Mouse (Mus musculus) hindbrain, embryonic 14.5 days (tissue): ENCODE data around the gene Ptgr2. TPM values are rescaled to one million over a fixed set of nuclear protein-coding genes. Genes with fewer than 3 reads are reported as not detected.
"Not testable (repeated sequence)": the region's sequence is repeated elsewhere in the genome, so short reads cannot be mapped to it uniquely, and the experiment has no call there.

ENCODE experiments used
- ATAC-seq: fragments of 200-750 bp; cut with Nextera tagmentation; 2 replicates; pipeline ENCODE4 v1.8.0; 2017; ENCODE audit warnings: moderate number of reproducible peaks, mild to moderate bottlenecking, moderate TSS enrichment, moderate library complexity; ENCODE audit not compliant: low FRiP score
- DNase-seq: peaks from one replicate; pipeline ENCODE4 v3.0.0-alpha.2; 2015; ENCODE audit warnings: low spot score
- H3K27ac ChIP-seq: fragments of 300-500 bp; sonication (generic); 2 replicates; pipeline ENCODE4 v1.5.1; 2014; ENCODE audit warnings: mild to moderate bottlenecking, moderate library complexity
- H3K27me3 ChIP-seq: fragments of 300-500 bp; sonication (generic); 2 replicates; pipeline ENCODE4 v1.6.1; 2014; ENCODE audit warnings: mild to moderate bottlenecking, low read length, mixed read lengths; ENCODE audit not compliant: control insufficient read depth, insufficient read depth
- H3K36me3 ChIP-seq: fragments of 300-500 bp; sonication (generic); replicated peaks from 2 replicates; pipeline ENCODE4 v1.6.1; 2014; ENCODE audit not compliant: control insufficient read depth, insufficient read depth
- H3K4me1 ChIP-seq: fragments of 300-500 bp; sonication (generic); replicated peaks from 2 replicates; pipeline ENCODE4 v1.6.1; 2014; ENCODE audit warnings: antibody characterized with exemption, low read length, mixed read lengths; ENCODE audit not compliant: control insufficient read depth, insufficient read depth
- H3K4me2 ChIP-seq: fragments of 300-500 bp; sonication (generic); replicated peaks from 2 replicates; pipeline ENCODE4 v1.6.1; 2014; ENCODE audit warnings: mild to moderate bottlenecking, moderate library complexity
- H3K4me3 ChIP-seq: fragments of 300-500 bp; sonication (generic); replicated peaks from 2 replicates; pipeline ENCODE4 v1.5.1; 2014; ENCODE audit warnings: mild to moderate bottlenecking, low read length
- H3K9ac ChIP-seq: fragments of 300-500 bp; sonication (generic); 2 replicates; pipeline ENCODE4 v1.6.1; 2014
- H3K9me3 ChIP-seq: fragments of 300-500 bp; sonication (generic); 2 replicates; pipeline ENCODE4 v1.6.1; 2016; ENCODE audit warnings: low read length; ENCODE audit not compliant: control insufficient read depth
- WGBS: fragments of 180-500 bp; shearing (Covaris S2); extraction: QIAGEN DNeasy Blood & Tissue Kit; methylation state at CpG from one replicate; pipeline ENCODE4 v1.1.7; 2014; 5-methylcytosine and 5-hydroxymethylcytosine counted together
- polyA plus RNA-seq: library from polyadenylated mRNA; unstranded; fragments of >200 nt; fragmentation: Nextera tagmentation; extraction: Ambion mirVana; gene quantifications from 2 replicates; pipeline ENCODE4 v1.2.1, GENCODE M21; 2014

Ptgr2 gene
- polyA plus RNA-seq, 1 experiment from 2014 or later = 15.4 TPM

- peaks cover 94% of the 10 kb centered on the region for H3K36me3 ChIP-seq
- 95% methylated on average over 11 of the region's 11 CpGs for WGBS
- no peak overlapping the region for H3K4me3 ChIP-seq
- H3K27ac ChIP-seq = no peak overlapping the region
- ATAC-seq (no peak), DNase-seq (no peak)
- H3K9ac ChIP-seq = no peak overlapping the region
- no peak overlapping the region for H3K4me2 ChIP-seq
- no peaks in the 10 kb centered on the region for H3K9me3 ChIP-seq
- no peaks in the 10 kb centered on the region for H3K4me1 ChIP-seq
- no peaks in the 10 kb centered on the region for H3K27me3 ChIP-seq
These were observed 52.1 kb downstream of the Ptgr2 start for GRCm38 (mm10) chr12:84336963-84337625.

DNA sequence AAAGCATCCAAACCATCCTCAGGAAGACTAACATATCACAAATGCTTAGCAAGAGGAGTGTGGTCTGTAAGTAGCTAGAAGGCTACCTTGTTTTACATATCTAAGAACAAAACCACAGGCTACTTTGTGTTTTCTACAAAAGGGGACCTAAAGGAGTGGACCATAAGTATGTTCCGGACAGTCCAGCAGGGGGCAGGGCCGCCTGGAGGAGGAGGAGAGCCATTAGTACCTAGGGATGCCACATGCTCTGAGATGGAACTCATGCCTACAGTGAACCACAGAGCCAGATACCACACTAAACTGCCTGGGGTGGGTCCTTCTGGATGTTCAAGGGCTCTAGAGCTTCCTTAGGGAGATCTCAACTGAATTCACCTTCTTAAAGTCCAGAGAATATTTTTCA lies 62.2 kb downstream of the Ptgr2 start:
- H3K9ac ChIP-seq = no peak overlapping the region
- ATAC-seq (no peak), DNase-seq (no peak)
- peaks cover 92% of the 10 kb centered on the region for H3K36me3 ChIP-seq
- WGBS = 44% methylated on average over 2 of the region's 2 CpGs
- no peaks in the 10 kb centered on the region for H3K9me3 ChIP-seq
- no peak overlapping the region for H3K4me3 ChIP-seq
- H3K27ac ChIP-seq = no peak overlapping the region
- no peaks in the 10 kb centered on the region for H3K4me1 ChIP-seq
- H3K27me3 ChIP-seq = no peaks in the 10 kb centered on the region
- no peak overlapping the region for H3K4me2 ChIP-seq

GRCm38 (mm10) chr12:84358699-84359098 lies 73.7 kb downstream of the Ptgr2 start:
- DNase-seq, ATAC-seq, H3K27me3 ChIP-seq, H3K9me3 ChIP-seq, H3K4me2 ChIP-seq, H3K9ac ChIP-seq, H3K4me3 ChIP-seq, H3K27ac ChIP-seq: not testable (repeated sequence)
- peaks cover 42% of the 10 kb centered on the region for H3K36me3 ChIP-seq
- peaks cover 17% of the 10 kb centered on the region for H3K4me1 ChIP-seq
- 89% methylated on average over 2 of the region's 2 CpGs for WGBS

- peak; percentile 99 for ATAC-seq
- Histone ChIP-seq H3K9me3 (no peaks in the 10 kb centered on the region), H3K4me1 (peaks cover 18% of the 10 kb centered on the region), H3K36me3 (peaks cover 13% of the 10 kb centered on the region), H3K4me3 (peak within 1 kb of the TSS; percentile 75), H3K9ac (peak within 1 kb of the TSS; percentile 82), H3K27me3 (no peaks in the 10 kb centered on the region), H3K4me2 (peak within 1 kb of the TSS; percentile 67), H3K27ac (peak within 1 kb of the TSS; percentile 60)
- WGBS = under 1% methylated on average over 51 of the region's 51 CpGs
- peak; percentile 98 for DNase-seq
These were observed 76.8 kb downstream of the Ptgr2 start, which contains the start of the genes Coq6 and Fam161b for GRCm38 (mm10) chr12:84361555-84362489. Coq6 (plus strand) TSS chr12:84361657. Fam161b (minus strand) TSS chr12:84361833.

GRCm38 (mm10) chr12:84362872-84363271 lies 77.8 kb downstream of the Ptgr2 start:
- no peak for ATAC-seq
- Histone ChIP-seq H3K9me3 (no peaks in the 10 kb centered on the region), H3K27me3 (no peaks in the 10 kb centered on the region), H3K36me3 (peaks cover 13% of the 10 kb centered on the region), H3K9ac (peak overlapping the region; percentile 82; the same call in 1 of the 2 replicates), H3K4me1 (peaks cover 18% of the 10 kb centered on the region), H3K4me2 (peak overlapping the region; percentile 67), H3K27ac (no peak overlapping the region), H3K4me3 (peak overlapping the region; percentile 75)
- DNase-seq = no peak
- 74% methylated on average over 2 of the region's 2 CpGs for WGBS

DNA sequence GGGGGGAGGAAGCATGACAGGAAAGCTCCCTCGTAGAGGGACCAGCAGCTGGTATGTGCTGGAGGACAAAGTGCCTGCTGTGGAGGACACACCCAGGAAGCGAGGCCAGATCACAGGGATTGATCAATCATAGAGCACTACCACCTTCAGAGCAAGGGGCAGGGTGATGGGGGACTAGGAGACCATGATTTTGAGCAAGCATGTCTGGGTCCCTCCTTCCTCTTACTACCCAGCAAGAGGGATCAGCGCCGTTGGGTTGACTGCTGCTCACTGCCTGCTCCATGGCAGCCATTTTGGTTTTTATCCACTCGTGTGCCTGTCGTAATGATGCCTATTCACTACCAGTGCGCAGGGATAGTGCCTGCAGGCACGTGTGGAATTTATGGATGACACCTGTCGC lies 79.3 kb downstream of the Ptgr2 start:
- Histone ChIP-seq H3K4me3 (no peak overlapping the region), H3K4me2 (no peak overlapping the region), H3K9ac (no peak overlapping the region), H3K27me3 (no peaks in the 10 kb centered on the region), H3K27ac (no peak overlapping the region), H3K9me3 (no peaks in the 10 kb centered on the region), H3K36me3 (peaks cover 26% of the 10 kb centered on the region), H3K4me1 (peaks cover 18% of the 10 kb centered on the region)
- 89% methylated on average over 9 of the region's 9 CpGs for WGBS
- no peak for DNase-seq
- ATAC-seq = no peak

GRCm38 (mm10) chr12:84365137-84365536 lies 80.1 kb downstream of the Ptgr2 start:
- H3K4me3 ChIP-seq = no peak overlapping the region
- no peaks in the 10 kb centered on the region for H3K27me3 ChIP-seq
- no peak overlapping the region for H3K4me2 ChIP-seq
- no peak overlapping the region for H3K27ac ChIP-seq
- H3K36me3 ChIP-seq = peaks cover 34% of the 10 kb centered on the region
- peaks cover 18% of the 10 kb centered on the region for H3K4me1 ChIP-seq
- no peak overlapping the region for H3K9ac ChIP-seq
- ATAC-seq (no peak), DNase-seq (no peak)
- H3K9me3 ChIP-seq = no peaks in the 10 kb centered on the region
- 94% methylated on average over 6 of the region's 6 CpGs for WGBS
